Mouse (Mus musculus) megakaryocyte, adult 5-6 weeks (primary cell): Measurements from ENCODE around the gene Cxcl1. TPM values are rescaled to one million over a fixed set of nuclear protein-coding genes. Genes with fewer than 3 reads are reported as not detected.
"Not testable (repeated sequence)": the region's sequence is repeated elsewhere in the genome, so short reads cannot be mapped to it uniquely, and the experiment has no call there.

Source experiments
- ATAC-seq: 2 replicates; pipeline ENCODE4 v1.8.0; 2016; ENCODE audit warnings: mild to moderate bottlenecking, inconsistent platforms; ENCODE audit not compliant: poor library complexity, severe bottlenecking
- total RNA-seq, 2 experiments: library from RNA; stranded (forward) in 1 of 2; stranded (reverse) in 1 of 2; fragments of 153-499, 151-499 nt in 1 of 2; fragments of 221-1000, 200-1000 nt in 1 of 2; gene quantifications; 2 replicates each; pipeline versions ENCODE4 v1.2.3 to v1.2.4; 2015 to 2017

The Cxcl1 gene
- total RNA-seq (2015) (0.36 TPM in 1 of 2 replicates, not detected in the other), total RNA-seq (2017) (0.16 and 0.70 TPM in 2 replicates)

DNA sequence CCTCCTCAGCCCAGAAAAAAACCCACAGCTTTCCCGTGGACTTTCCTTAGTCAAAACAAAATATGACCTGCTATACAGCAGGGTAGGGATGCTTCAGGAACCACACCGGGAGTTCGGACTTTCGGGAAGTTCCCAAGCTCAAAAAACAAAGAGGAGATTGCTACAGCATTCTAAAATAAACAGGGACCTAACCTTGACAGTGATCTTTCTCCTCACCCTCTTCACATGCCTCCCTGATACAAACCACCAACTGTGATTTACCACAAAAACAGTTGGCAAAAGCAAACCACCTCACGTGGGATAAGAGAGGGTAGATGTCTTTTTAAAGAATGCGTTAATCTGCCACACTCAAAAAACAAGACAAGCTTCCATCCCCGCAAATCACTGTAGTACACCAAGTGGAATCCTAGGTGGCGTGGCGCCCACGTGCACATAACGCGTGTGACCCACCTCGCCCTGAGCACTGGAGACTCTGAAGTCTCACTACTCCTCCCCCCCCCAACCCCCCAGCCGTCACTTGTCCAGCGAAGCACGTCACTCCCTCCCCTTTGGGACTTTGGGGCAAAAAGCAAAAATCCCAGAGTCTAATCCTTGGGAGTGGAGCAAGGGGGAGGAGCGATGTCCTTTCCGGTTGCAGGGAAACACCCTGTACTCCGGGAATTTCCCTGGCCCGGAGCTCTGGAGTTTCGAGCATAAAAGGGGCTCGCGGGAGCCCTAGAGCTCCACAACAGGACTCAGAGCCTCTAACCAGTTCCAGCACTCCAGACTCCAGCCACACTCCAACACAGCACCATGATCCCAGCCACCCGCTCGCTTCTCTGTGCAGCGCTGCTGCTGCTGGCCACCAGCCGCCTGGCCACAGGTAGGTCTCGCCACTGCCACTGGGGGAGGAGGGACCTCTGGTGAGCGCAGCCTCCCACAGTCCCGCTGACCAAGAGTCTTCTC is at the start of gene Cxcl1:
TSS of gene Cxcl1 (plus strand) at position 723 of the 945 bp plus-strand sequence.
- peak; percentile 51 for ATAC-seq

GRCm38 (mm10) chr5:90843891-90844290 is 47.1 kb upstream of the Cxcl1 start:
- no peak for ATAC-seq

- not testable (repeated sequence) for ATAC-seq
Measured at GRCm38 (mm10) chr5:90850096-90850495, 40.9 kb upstream of the Cxcl1 start.

DNA sequence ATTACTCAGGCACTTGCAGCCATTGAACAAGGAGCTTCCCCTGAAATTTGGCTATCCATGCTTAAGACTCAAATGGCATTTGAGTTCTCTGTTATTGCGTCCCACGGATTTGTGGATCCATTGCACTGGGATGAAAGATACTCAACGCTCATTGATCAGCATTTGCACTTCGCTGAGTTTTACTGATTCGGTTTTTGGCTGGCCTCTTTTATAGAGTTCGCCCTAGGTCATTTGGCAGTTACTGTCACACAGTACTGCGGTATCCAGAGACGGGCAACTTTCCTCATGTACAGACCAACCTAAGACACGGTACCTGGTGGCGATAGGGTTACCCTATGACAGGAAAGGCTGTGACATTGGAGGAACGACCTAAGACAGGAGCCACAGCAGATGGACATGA is 39.6 kb upstream of the Cxcl1 start:
- not testable (repeated sequence) for ATAC-seq

DNA sequence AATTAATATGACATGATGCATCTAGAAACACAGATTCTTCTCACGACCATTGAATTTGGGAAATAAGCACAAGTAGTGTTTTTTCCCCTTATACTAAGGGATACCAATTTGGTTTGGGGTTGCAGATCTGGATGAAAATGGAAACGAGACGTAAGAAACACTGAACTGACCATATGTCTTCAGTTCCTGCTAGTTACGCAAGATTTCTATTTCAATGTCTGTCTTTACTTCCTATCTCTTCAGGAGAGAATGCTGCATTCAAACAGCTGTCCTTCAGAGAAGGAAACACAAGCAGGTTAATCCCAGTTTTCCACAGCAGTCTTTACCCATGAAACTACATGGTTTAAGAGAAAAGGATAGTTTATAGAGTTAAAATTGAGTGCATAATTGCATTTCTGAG is 37.8 kb upstream of the Cxcl1 start:
- peak; percentile 87 for ATAC-seq

DNA sequence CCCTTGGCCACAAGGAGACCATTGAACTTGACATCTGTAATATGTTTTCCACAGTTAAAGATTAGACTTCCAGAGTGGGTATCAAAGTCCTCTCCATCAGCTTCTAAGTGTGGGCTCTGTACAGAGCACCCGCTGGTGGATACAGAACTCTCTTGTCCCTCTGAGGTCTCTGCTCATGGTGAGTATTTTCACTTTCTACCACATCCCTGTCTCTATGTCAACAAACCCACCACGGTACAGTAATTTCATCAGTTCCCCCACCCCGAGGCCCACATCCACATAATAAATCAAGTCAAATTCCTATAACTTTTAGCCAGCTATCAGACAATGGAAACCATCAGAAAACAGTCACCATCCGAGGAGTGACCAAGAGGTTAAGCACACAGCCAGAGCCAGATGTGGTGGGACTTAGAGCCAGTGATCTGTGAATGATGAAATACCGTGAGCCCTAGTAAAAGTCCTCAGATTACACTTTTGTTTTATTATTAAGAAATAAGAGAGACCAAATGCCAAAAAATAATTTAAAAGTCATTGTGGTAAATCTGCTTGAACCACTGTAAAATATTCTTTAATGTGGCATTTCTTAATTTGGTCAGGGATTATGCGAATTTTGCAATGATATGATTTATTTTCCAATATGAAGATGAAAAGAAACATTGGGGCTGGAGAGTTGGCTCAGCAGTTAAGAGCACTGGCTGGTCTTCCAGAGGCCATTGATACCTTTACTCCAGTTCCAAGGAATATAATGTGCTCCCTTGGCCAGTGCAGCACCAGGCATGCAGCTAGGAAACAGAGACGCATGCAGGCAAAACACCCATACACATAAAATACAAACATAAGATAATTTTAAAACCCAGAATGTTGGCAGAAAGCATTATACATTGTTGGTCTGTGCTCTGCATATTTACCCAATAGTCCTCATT is 35.5 kb upstream of the Cxcl1 start:
- no peak for ATAC-seq

DNA sequence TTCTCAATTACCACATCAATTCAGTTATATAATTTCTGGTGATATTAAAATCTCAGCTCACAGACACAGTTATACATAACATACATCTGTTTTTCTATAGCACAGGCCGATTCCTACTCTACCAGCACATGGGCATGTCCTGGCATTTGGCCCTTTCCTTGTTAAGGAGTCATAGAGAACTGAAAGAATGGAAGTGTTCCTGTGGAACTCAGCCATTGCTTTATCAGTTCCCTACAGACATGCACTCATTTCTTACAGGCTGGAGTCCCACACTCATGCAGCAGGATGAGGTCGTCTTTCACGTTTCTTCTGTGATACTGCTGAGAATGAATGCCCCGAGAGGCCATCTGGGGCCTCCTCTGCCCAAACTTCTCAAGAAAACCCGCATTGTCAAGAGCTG is 33.6 kb upstream of the Cxcl1 start:
- no peak for ATAC-seq

GRCm38 (mm10) chr5:90858429-90858828 is 32.6 kb upstream of the Cxcl1 start:
- ATAC-seq = no peak

GRCm38 (mm10) chr5:90859031-90859430 is 32.0 kb upstream of the Cxcl1 start:
- no peak for ATAC-seq

GRCm38 (mm10) chr5:90861876-90862375 is 29.1 kb upstream of the Cxcl1 start:
- ATAC-seq = peak; percentile 78

DNA sequence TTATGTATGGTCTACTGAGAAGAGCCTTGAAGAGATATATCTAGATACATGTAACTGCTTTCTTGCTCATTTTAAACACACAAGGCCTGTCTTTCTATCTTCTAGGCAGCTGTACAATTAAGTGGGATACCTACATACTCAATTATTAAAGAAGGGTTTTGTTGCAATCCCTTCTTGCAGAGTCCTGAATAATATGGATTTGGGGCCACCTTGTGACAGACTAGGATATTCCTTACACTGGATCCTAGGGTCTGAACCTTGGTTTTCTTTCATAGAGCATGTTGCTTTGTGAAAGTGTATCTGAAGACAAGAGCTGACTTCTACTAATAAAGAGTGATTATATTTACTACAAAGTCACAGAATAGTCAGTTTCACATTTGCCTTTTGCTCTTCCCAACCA is 24.3 kb upstream of the Cxcl1 start:
- ATAC-seq = no peak

DNA sequence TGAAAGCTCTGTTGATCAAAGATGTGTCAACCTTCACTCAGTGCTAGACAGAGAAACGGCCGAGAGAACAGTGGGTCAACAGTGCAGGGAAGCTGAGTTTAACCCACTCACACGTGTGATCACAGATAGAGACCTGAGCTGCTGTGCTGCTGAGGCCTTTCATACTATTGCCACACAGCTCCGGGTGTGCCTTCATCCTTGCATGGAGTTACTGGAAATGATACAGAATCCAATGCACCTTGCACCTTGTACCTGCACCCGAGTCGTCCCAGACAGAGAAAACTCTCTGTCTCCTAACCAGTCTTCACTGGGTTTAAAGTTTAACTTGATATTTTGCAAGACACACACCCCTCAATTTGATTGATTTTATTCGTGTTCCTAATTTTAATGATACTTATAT is 18.7 kb upstream of the Cxcl1 start:
- ATAC-seq = no peak

DNA sequence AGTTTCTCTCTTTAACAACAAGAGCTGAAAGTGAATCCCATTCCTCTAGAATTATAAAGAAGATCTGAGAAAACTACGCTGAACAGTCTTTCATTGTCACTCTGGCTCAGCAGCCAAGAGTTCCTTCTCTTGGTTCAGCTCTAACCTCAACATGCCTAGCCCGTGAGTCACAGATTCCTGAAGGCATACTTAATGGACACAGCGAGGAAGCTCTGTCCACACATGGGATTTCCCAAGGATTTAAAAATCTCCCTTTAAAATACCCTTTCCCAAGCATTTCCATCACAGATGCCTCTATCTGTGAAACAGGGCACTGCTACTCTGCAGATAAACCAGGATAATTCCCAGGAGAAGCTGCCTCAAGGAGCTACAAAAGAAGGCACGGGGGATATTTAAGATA is 15.0 kb upstream of the Cxcl1 start:
- no peak for ATAC-seq

DNA sequence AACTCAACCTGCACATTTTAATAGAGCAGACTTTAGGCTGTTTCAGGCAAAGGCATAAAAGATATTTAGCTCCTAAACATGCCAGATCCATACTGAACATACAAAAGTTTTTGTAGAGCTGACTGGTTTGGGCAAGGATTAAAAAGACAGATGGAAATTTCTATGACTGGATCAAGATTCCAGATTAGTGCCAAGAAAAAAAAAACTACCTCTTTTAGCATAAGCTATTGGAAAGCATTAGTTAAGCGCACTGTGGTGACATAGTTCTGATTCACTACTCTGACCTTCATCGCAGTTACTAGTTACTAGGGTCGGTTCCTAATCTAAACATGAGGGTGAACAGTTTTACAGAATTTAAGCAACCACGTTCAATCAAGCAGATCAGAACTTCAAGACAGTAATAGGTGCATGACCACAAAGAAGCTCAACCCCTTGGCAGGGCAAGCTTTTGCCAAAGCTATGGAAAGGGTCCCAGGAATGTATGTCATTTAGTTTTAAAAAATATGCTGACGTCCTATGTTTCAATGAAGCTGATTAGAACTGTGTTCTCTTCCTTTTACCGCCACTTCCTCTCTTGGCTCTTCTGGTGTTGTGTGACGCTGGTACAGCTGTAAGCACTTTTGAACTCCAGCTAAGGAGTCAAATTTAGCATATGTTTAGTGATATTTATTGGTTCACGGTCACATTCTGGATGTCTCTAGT is 14.4 kb upstream of the Cxcl1 start:
- peak; percentile 43 for ATAC-seq

DNA sequence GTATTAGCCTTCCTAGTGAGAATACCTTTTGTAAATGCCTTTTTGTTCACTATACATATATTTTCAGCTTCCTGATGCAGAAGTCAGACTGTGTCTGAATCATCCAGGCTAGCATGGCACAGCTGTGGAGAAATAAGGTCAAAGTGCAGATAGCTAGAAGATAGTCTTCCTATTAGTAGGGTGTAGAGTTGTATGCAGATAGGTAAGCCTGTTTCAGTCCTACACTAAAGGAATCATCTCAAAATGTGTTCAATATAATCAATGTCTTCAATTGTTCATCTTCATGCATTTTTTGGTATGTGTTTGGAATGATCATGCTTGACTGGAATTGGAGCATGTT is 13.9 kb upstream of the Cxcl1 start:
- ATAC-seq = 0 out of 2 replicates have a peak, but pooled peaks have one; percentile 11

- peak; percentile 39 for ATAC-seq
Measured at GRCm38 (mm10) chr5:90879307-90880014, 11.6 kb upstream of the Cxcl1 start.

GRCm38 (mm10) chr5:90880335-90880850 is 10.6 kb upstream of the Cxcl1 start:
- ATAC-seq = no peak

DNA sequence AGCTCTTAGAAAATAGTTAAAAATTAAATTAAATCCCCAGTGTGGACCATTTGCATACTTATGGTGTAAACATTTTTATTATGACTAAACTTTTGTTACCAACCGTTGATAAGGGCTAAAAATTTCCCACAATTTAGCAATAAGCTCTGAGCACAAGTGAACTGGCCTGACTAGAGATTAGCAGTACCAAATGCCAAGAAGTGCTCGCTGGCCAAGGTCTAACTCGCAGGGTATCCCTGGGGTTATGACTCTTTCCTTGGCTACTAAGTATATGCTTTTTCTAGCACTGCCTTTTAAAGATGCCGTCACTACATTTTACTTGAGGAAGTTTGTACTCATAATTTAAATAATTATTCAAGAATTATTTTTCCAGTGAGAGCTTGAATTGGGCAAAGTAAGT is 10.0 kb upstream of the Cxcl1 start:
- ATAC-seq = no peak

DNA sequence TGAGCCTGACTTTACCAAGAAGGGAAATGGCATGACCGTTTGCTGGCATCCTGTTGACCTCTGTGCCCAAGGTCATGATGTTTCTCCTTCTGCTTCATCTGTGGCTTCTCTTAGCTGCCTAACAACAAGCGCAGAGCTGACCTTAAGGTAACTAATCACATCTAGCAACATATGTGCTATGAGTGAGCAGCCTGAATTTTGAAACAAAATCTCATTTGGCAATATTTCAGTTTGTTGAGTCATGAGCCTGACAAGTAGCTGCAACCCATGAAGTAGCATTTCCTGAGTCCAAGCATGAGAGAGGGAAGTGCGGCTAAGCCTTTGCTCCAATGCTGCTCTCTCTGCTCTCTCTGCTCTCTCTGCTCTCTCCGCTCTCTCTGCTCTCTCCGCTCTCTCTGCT is 9.4 kb upstream of the Cxcl1 start:
- peak; percentile 89 for ATAC-seq

DNA sequence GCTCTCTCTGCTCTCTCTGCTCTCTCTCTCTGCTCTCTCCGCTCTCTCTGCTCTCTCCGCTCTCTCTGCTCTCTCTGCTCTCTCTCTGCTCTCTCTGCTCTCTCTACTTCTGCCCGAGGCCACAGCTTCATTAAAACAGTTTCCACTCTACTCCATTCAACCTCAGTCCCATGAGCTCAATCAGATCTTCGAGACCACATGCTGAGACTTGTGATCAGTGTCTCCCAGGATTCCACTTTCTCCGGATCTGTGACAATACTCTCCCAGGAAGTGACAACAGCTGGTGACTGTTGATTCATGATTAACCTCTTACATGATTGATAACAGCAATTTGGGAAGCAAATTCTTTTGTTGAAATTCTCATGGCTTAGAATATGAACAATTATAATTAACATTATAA is 8.9 kb upstream of the Cxcl1 start:
- no peak for ATAC-seq
